Mouse (Mus musculus) liver, postnatal 0 days (tissue): ENCODE measurements around the gene Cxcl16.

ENCODE experiments used
- CTCF ChIP-seq: sonication (generic); IDR thresholded peaks from 2 replicates; pipeline ENCODE4 v1.5.1; 2016; ENCODE audit warnings: antibody characterized with exemption, low read depth
- EP300 ChIP-seq: IDR thresholded peaks from 2 replicates; pipeline ENCODE4 v1.6.1; 2016; ENCODE audit warnings: antibody characterized with exemption, low read depth, mild to moderate bottlenecking

GRCm38 (mm10) chr11:70487816-70488215 lies 28.0 kb upstream of the Cxcl16 start:
- TF ChIP-seq CTCF (no peak), EP300 (no peak)
